Mouse (Mus musculus) neural tube, embryonic 15.5 days (tissue): ENCODE results near the gene Prss29. TPM values are rescaled to one million over a fixed set of nuclear protein-coding genes. Genes with fewer than 3 reads are reported as not detected.
A peak's percentile ranks its signal among the peaks of the same experiment; 100 is the strongest.

Source experiments
- ATAC-seq: fragments of 200-750 bp; cut with Nextera tagmentation; 2 replicates; pipeline ENCODE4 v1.8.0; 2017; ENCODE audit warnings: mild to moderate bottlenecking, moderate TSS enrichment, moderate library complexity; ENCODE audit not compliant: low FRiP score
- H3K27ac ChIP-seq: fragments of 300-500 bp; sonication (generic); replicated peaks from 2 replicates; pipeline ENCODE4 v1.5.1; 2015; ENCODE audit warnings: mild to moderate bottlenecking, inconsistent platforms
- H3K27me3 ChIP-seq: fragments of 300-500 bp; sonication (generic); replicated peaks from 2 replicates; pipeline ENCODE4 v1.6.1; 2015; ENCODE audit warnings: inconsistent platforms
- H3K36me3 ChIP-seq: fragments of 300-500 bp; sonication (generic); 2 replicates; pipeline ENCODE4 v1.6.1; 2015; ENCODE audit warnings: inconsistent platforms
- H3K4me1 ChIP-seq: fragments of 300-500 bp; sonication (generic); 2 replicates; pipeline ENCODE4 v1.6.1; 2015; ENCODE audit warnings: inconsistent platforms
- H3K4me2 ChIP-seq: fragments of 300-500 bp; sonication (generic); 2 replicates; pipeline ENCODE4 v1.6.1; 2015; ENCODE audit warnings: inconsistent platforms, mild to moderate bottlenecking, moderate library complexity
- H3K4me3 ChIP-seq: fragments of 300-500 bp; sonication (generic); replicated peaks from 2 replicates; pipeline ENCODE4 v1.5.1; 2015; ENCODE audit warnings: mild to moderate bottlenecking, inconsistent platforms
- H3K9ac ChIP-seq: fragments of 300-500 bp; sonication (generic); replicated peaks from 2 replicates; pipeline ENCODE4 v1.6.1; 2015; ENCODE audit warnings: mild to moderate bottlenecking, inconsistent platforms
- H3K9me3 ChIP-seq: fragments of 300-500 bp; sonication (generic); replicated peaks from 2 replicates; pipeline ENCODE4 v1.6.1; 2016; ENCODE audit warnings: inconsistent platforms
- WGBS: fragments of 180-500 bp; shearing (Covaris S2); methylation state at CpG from one replicate; pipeline ENCODE4 v1.1.7; 2015; ENCODE audit warnings: mixed read lengths; 5-methylcytosine and 5-hydroxymethylcytosine counted together
- polyA plus RNA-seq: library from polyadenylated mRNA; unstranded; fragments of >200 nt; fragmentation: Nextera tagmentation; extraction: Ambion mirVana; gene quantifications from 2 replicates; pipeline ENCODE4 v1.2.1, GENCODE M21; 2015

Prss29 gene
- not detected in 2 replicates for polyA plus RNA-seq

- Histone ChIP-seq H3K9ac (no peak within 1 kb of the TSS), H3K27ac (no peak within 1 kb of the TSS), H3K4me2 (no peak within 1 kb of the TSS), H3K9me3 (no peaks in the 10 kb centered on the region), H3K4me3 (no peak within 1 kb of the TSS), H3K4me1 (no peaks in the 10 kb centered on the region), H3K36me3 (no peaks in the 10 kb centered on the region), H3K27me3 (peaks cover 2% of the 10 kb centered on the region; the same call in 1 of the 2 replicates)
- 84% methylated on average over 5 of the region's 5 CpGs for WGBS
- no peak for ATAC-seq
Observed at GRCm38 (mm10) chr17:25318354-25318753, at the start of gene Prss29. TSS of gene Prss29 (plus strand) at chr17:25318654.

- peaks cover 42% of the 10 kb centered on the region for H3K4me1 ChIP-seq
- H3K4me3 ChIP-seq: peak overlapping the region; percentile 74
- WGBS: 92% methylated on average over 2 of the region's 2 CpGs
- H3K36me3 ChIP-seq: peaks cover 36% of the 10 kb centered on the region
- H3K9me3 ChIP-seq: no peaks in the 10 kb centered on the region
- no peak overlapping the region for H3K9ac ChIP-seq
- ATAC-seq: no peak
- H3K27ac ChIP-seq: no peak overlapping the region
- peak overlapping the region; percentile 97 for H3K4me2 ChIP-seq
- no peaks in the 10 kb centered on the region for H3K27me3 ChIP-seq
Observed at GRCm38 (mm10) chr17:25270795-25271335, 47.6 kb upstream of the Prss29 start.

DNA sequence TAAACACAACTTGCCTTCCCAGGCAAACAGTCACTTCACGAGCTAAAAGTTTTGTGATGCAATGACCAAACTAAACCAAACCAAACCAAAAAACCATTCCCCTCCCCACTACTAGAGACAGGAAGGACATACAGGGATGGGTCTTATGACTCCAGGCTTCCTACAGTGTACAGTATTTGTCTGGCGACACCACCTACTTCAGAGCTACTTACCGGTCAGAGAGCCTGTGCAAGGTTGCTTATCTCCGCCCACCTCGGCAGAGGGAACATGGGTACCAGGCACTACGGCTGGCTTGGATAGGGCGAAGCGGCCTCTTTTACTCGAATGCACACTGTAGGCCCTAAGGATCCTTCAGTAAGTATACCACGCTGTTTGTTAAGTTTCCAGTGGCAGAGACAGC lies 46.1 kb upstream of the Prss29 start:
- Histone ChIP-seq H3K4me2 (peak overlapping the region; percentile 97), H3K27me3 (no peaks in the 10 kb centered on the region), H3K27ac (peak overlapping the region; percentile 99), H3K4me1 (peaks cover 42% of the 10 kb centered on the region), H3K36me3 (peaks cover 21% of the 10 kb centered on the region), H3K4me3 (peak overlapping the region; percentile 74), H3K9ac (peak overlapping the region; percentile 79), H3K9me3 (no peaks in the 10 kb centered on the region)
- 0% methylated on average over 10 of the region's 10 CpGs for WGBS
- no peak for ATAC-seq

DNA sequence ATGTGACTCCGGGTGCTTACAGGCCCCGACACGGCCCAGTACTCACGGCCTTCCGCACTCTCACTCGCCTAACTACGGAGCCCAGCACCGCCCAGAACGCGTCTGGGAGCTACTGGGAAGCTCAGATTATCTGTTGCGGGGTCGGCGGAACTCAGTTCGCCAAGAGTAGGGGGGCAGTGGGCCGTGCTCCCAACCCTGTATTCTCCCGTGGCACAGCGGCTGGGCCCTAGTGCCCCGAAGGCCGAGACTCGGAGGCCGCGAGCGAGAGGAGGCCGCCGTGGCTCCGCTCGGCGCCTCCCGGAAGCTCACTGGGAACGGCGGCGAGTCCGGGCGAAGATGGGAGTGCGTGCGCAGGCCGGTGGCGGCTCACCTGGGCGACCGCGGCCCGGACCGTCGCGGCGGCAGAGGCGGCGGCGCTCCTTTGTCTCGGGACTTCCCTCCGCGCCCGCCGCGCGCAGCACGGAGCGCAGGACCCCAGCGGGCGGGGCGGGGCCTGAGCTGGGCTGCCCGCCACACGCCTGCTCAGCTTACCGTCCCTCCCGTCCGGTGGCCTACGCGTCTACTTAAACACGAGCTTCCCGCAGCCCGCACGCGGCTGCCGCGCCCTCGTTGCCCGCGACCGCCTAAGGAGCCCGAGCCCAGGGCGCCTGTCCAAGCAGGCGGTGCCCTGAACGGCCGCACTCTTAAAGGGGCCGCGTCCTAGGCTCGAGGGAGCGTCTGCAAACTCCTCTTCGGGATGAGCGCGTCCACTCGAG lies 45.3 kb upstream of the Prss29 start:
- H3K36me3 ChIP-seq: peaks cover 13% of the 10 kb centered on the region
- peak overlapping the region; percentile 99 for H3K27ac ChIP-seq
- peak overlapping the region; percentile 74 for H3K4me3 ChIP-seq
- H3K4me2 ChIP-seq: peak overlapping the region; percentile 97
- peak overlapping the region; percentile 79 for H3K9ac ChIP-seq
- H3K27me3 ChIP-seq: 0 out of 2 replicates have a peak, but pooled peaks cover 2% of the 10 kb centered on the region
- H3K4me1 ChIP-seq: peaks cover 42% of the 10 kb centered on the region
- no peaks in the 10 kb centered on the region for H3K9me3 ChIP-seq
- WGBS: under 1% methylated on average over 86 of the region's 92 CpGs
- peak; percentile 92 for ATAC-seq

DNA sequence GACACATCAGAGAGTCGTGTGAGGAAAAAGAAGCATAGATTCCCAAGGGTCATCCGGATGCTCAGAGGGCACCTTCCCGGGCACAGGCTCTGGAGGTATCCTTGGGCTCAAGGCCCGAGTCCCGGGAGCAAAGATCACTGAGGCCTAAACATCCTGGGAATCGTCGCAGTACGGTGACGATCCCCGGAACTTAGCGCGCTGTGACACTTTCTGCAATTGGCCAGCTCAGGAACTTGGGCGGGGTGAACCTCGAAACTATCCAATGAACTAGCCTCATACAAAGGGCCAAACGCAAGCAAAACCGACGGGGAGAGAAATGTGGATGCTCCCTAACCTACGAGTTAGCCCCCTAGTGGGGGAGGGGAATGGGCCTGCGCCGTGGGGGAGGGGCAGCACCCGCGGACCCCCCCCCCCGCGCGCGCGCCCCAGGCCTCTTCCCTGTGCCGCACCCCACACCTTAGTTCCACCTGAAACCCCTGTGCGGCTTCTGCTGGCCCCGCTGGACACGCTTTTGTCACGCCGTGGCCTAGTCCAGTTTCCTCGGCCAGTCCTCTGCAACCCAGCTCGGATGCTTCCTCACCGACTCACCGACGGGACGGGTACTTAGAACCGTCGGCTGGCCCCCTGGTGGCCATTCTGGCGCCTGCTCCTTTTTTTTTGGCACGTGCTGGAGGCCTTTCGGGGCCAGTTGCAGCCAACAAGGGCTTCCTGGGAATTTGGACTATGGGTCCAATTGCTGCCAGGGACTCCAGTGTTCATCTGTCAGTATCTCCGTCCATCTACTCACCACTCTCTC lies 44.5 kb upstream of the Prss29 start:
- H3K36me3 ChIP-seq: peaks cover 6% of the 10 kb centered on the region
- peak overlapping the region; percentile 79 for H3K9ac ChIP-seq
- H3K27me3 ChIP-seq: peaks cover 2% of the 10 kb centered on the region; the same call in 1 of the 2 replicates
- no peaks in the 10 kb centered on the region for H3K9me3 ChIP-seq
- ATAC-seq: peak; percentile 84
- H3K4me1 ChIP-seq: peaks cover 42% of the 10 kb centered on the region
- peak overlapping the region; percentile 56 for H3K4me2 ChIP-seq
- WGBS: under 1% methylated on average over 34 of the region's 45 CpGs
- peak overlapping the region; percentile 99 for H3K27ac ChIP-seq
- H3K4me3 ChIP-seq: peak overlapping the region; percentile 74

GRCm38 (mm10) chr17:25274571-25275346 lies 43.7 kb upstream of the Prss29 start, which contains the start of gene Ube2i:
TSS of gene Ube2i (minus strand) at chr17:25274622.
- peak within 1 kb of the TSS; percentile 56 for H3K4me2 ChIP-seq
- WGBS: 81% methylated on average over 9 of the region's 9 CpGs
- H3K27ac ChIP-seq: peak within 1 kb of the TSS; percentile 99
- H3K4me1 ChIP-seq: peaks cover 36% of the 10 kb centered on the region
- ATAC-seq: no peak
- peak within 1 kb of the TSS; percentile 74 for H3K4me3 ChIP-seq
- H3K9me3 ChIP-seq: no peaks in the 10 kb centered on the region
- H3K27me3 ChIP-seq: peaks cover 2% of the 10 kb centered on the region; the same call in 1 of the 2 replicates
- peak within 1 kb of the TSS; percentile 79 for H3K9ac ChIP-seq
- no peaks in the 10 kb centered on the region for H3K36me3 ChIP-seq

GRCm38 (mm10) chr17:25275833-25276232 lies 42.6 kb upstream of the Prss29 start:
- no peak overlapping the region for H3K9ac ChIP-seq
- no peak for ATAC-seq
- H3K4me3 ChIP-seq: no peak overlapping the region
- peaks cover 2% of the 10 kb centered on the region; the same call in 1 of the 2 replicates for H3K27me3 ChIP-seq
- 89% methylated on average over 3 of the region's 3 CpGs for WGBS
- H3K4me2 ChIP-seq: no peak overlapping the region
- peaks cover 26% of the 10 kb centered on the region for H3K4me1 ChIP-seq
- H3K9me3 ChIP-seq: no peaks in the 10 kb centered on the region
- H3K27ac ChIP-seq: no peak overlapping the region
- H3K36me3 ChIP-seq: no peaks in the 10 kb centered on the region

- ATAC-seq: no peak
- Histone ChIP-seq H3K27ac (no peak overlapping the region), H3K27me3 (peaks cover 2% of the 10 kb centered on the region; the same call in 1 of the 2 replicates), H3K9me3 (no peaks in the 10 kb centered on the region), H3K4me3 (no peak overlapping the region), H3K36me3 (no peaks in the 10 kb centered on the region), H3K4me1 (no peaks in the 10 kb centered on the region), H3K9ac (no peak overlapping the region), H3K4me2 (peak overlapping the region; percentile 13; the same call in 1 of the 2 replicates)
- 54% methylated on average over 11 of the region's 11 CpGs for WGBS
Observed at GRCm38 (mm10) chr17:25282133-25282532, 36.3 kb upstream of the Prss29 start.

- Histone ChIP-seq H3K36me3 (no peaks in the 10 kb centered on the region), H3K27ac (no peak overlapping the region), H3K9ac (no peak overlapping the region), H3K27me3 (no peaks in the 10 kb centered on the region), H3K4me2 (no peak overlapping the region), H3K9me3 (no peaks in the 10 kb centered on the region), H3K4me3 (no peak overlapping the region), H3K4me1 (no peaks in the 10 kb centered on the region)
- no peak for ATAC-seq
- WGBS: 29% methylated on average over 3 of the region's 3 CpGs
Observed at GRCm38 (mm10) chr17:25285033-25285432, 33.4 kb upstream of the Prss29 start.

GRCm38 (mm10) chr17:25288842-25289241 lies 29.6 kb upstream of the Prss29 start:
- Histone ChIP-seq H3K9me3 (no peaks in the 10 kb centered on the region), H3K4me3 (no peak overlapping the region), H3K36me3 (no peaks in the 10 kb centered on the region), H3K4me2 (no peak overlapping the region), H3K27ac (no peak overlapping the region), H3K27me3 (no peaks in the 10 kb centered on the region), H3K9ac (no peak overlapping the region), H3K4me1 (no peaks in the 10 kb centered on the region)
- WGBS: 16% methylated on average over 4 of the region's 4 CpGs
- ATAC-seq: no peak

DNA sequence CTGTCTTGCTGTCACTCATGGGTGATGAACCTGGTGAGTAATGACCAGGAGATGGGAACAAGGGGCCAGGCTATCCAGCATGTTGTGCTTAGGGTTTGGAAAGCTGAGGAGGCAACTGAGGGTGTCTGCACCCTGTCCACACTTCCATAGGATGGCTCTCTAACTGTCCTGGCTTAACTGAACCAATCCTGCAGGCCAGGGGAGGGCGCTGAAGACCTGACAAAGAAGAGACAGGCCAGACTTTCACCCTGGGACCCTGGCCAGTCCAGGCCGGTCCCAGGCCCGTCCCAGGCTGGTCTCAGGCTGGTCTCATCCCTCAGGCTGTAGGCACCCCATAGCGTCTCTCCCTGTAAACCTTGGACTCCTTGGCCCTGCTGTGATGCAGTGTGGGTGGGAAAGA lies 28.0 kb upstream of the Prss29 start:
- Histone ChIP-seq H3K36me3 (no peaks in the 10 kb centered on the region), H3K9ac (no peak overlapping the region)
- WGBS: 29% methylated on average over 4 of the region's 4 CpGs

More for the DNA sequence above, 28.0 kb upstream of the Prss29 start:
- H3K27me3 ChIP-seq: no peaks in the 10 kb centered on the region
- ATAC-seq: no peak
- no peak overlapping the region for H3K4me3 ChIP-seq
- no peak overlapping the region for H3K27ac ChIP-seq
- H3K4me1 ChIP-seq: no peaks in the 10 kb centered on the region
- H3K4me2 ChIP-seq: no peak overlapping the region
- H3K9me3 ChIP-seq: no peaks in the 10 kb centered on the region
